Mouse (Mus musculus) bone marrow, adult 2 months (tissue): ENCODE measurements around the gene Fstl4. TPM values are rescaled to one million over a fixed set of nuclear protein-coding genes. Genes with fewer than 3 reads are reported as not detected.
"Not testable (repeated sequence)": the region's sequence is repeated elsewhere in the genome, so short reads cannot be mapped to it uniquely, and the experiment has no call there.

Experiments
- H3K27ac ChIP-seq: fragments of 200-500 bp; 2 replicates; pipeline ENCODE4 v1.5.1; 2012; ENCODE audit warnings: low read depth, mild to moderate bottlenecking, control low read depth, inconsistent platforms, low read length; ENCODE audit not compliant: control insufficient read depth, poor library complexity, insufficient read depth
- H3K4me1 ChIP-seq: fragments of 200-500 bp; 2 replicates; pipeline ENCODE4 v1.6.1; 2011; ENCODE audit warnings: low read length; ENCODE audit not compliant: control insufficient read depth, insufficient read depth
- H3K4me3 ChIP-seq: fragments of 200-500 bp; replicated peaks from 2 replicates; pipeline ENCODE3; 2011; ENCODE audit warnings: mild to moderate bottlenecking, low read depth, low read length, control low read depth; ENCODE audit not compliant: control insufficient read depth
- CTCF ChIP-seq: fragments of 200-500 bp; IDR thresholded peaks from 2 replicates; pipeline ENCODE4 v1.5.1; 2011; ENCODE audit warnings: low read length, control low read depth; ENCODE audit not compliant: control insufficient read depth, insufficient read depth
- POLR2A ChIP-seq: fragments of 200-500 bp; IDR thresholded peaks from 2 replicates; pipeline ENCODE4 v1.6.1; 2011; ENCODE audit warnings: low read depth, mild to moderate bottlenecking, control low read depth, low read length, borderline replicate concordance; ENCODE audit not compliant: control insufficient read depth
- WGBS: fragments of 180-500 bp; shearing (Covaris S2); methylation state at CpG from one replicate; pipeline ENCODE4 v1.1.7; 2018; 5-methylcytosine and 5-hydroxymethylcytosine counted together
- polyA plus RNA-seq: library from polyadenylated mRNA; stranded (reverse); fragments of >200 nt; gene quantifications from 2 replicates; pipeline ENCODE4 v1.2.4, GENCODE M21; 2011; ENCODE audit warnings: low replicate concordance; ENCODE audit not compliant: missing spikeins, insufficient read depth, insufficient read length

Fstl4 gene
- polyA plus RNA-seq, 1 experiment: not detected

GRCm38 (mm10) chr11:53085858-53086565, 321.6 kb downstream of the Fstl4 start:
- 81% methylated on average over 9 of the region's 9 CpGs for WGBS
- Histone ChIP-seq H3K4me1 (0 out of 2 replicates have a peak, but pooled peaks cover 2% of the 10 kb centered on the region), H3K27ac (no peak overlapping the region), H3K4me3 (no peak overlapping the region)
- TF ChIP-seq CTCF: no peak
- no peak for TF ChIP-seq POLR2A

DNA sequence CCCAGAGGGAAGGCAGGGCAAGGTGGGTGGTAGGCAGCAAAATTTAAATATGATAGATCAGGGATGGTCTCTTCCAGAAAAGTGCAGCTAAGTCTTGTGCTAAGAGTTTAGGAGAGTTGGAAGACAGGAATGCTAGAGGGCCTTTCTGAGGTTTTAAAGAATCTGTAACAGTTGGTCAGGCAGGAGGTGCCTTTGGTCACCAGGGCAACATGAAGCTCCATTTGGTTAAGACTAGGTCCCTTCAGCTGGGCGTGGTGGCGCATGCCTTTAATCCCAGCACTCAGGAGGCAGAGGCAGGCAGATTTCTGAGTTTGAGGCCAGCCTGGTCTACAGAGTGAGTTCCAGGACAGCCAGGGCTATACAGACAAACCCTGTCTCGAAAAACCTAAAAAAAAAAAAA, 323.5 kb downstream of the Fstl4 start:
- H3K4me1 ChIP-seq, H3K27ac ChIP-seq, H3K4me3 ChIP-seq: not testable (repeated sequence)
- 72% methylated on average over 3 of the region's 3 CpGs for WGBS

DNA sequence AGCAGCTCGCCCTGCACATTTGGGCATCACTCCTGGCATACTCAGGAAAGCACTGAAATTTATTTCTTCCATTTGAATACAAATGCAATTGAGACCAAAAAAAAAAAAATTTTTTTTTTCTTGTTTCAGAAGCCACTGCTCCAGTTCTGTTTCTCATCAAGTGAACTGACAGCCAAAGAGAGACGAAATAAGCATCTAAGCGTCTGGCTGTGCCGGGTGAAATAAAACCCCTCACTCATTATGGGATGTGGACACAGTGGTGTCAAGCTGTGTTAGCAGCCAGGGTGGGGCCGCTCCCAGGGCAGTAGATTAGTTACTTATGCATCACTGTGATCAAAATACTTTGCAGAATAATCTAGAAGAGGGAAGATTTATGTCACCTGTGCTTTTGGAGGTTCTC, 327.2 kb downstream of the Fstl4 start:
- no peak overlapping the region for H3K27ac ChIP-seq
- no peak overlapping the region for H3K4me3 ChIP-seq
- WGBS: 77% methylated on average over 5 of the region's 5 CpGs
- no peaks in the 10 kb centered on the region for H3K4me1 ChIP-seq
- no peak for TF ChIP-seq CTCF
- no peak for TF ChIP-seq POLR2A

DNA sequence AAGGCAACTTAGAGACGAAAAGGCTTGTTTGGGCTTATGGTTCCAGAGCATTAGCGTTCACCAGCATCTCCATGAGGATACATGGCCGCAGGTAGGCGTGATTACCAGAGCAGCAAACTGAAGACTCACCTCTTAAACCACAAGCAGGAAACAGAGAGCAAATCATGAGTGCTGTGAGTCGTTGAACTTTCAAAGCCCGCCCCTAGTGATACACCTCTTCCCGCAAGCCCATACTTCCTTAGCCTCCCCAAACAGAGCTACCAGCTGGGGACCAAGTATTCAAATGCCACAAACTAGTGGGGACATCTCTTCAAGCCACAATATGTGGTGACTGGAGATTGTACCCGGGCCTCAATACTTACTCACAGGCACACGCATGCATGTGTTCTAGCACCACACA, 332.4 kb downstream of the Fstl4 start:
- WGBS: 13% methylated on average over 9 of the region's 9 CpGs
- Histone ChIP-seq H3K4me1 (no peaks in the 10 kb centered on the region; the same call in 1 of the 2 replicates), H3K4me3 (no peak overlapping the region), H3K27ac (no peak overlapping the region)
- TF ChIP-seq CTCF: no peak
- no peak for TF ChIP-seq POLR2A

DNA sequence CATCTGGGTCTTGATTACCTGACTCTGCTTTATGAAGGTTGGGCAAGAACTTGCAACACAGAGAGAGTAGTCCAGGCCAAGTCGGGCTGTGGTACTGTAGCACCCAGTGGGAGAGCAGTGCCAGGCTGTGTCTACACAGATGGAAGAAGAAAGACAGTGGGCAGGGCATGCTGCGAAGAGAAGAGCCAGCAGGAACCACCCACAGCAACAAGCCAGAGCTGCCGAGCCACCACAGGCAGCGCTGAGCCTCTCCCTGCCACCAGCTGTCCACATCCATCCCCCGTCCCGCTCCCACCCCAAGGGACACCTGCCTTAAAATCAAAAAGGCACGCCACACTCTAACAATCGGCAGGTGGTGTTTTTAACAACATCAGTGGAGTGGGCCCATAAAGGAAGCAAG, 332.9 kb downstream of the Fstl4 start:
- H3K27ac ChIP-seq: no peak overlapping the region
- no peaks in the 10 kb centered on the region; the same call in 1 of the 2 replicates for H3K4me1 ChIP-seq
- TF ChIP-seq CTCF (no peak), POLR2A (no peak)
- 51% methylated on average over 8 of the region's 8 CpGs for WGBS
- no peak overlapping the region for H3K4me3 ChIP-seq

GRCm38 (mm10) chr11:53097870-53098269, 333.4 kb downstream of the Fstl4 start:
- WGBS: 50% methylated on average over 6 of the region's 6 CpGs
- H3K4me3 ChIP-seq: no peak overlapping the region
- TF ChIP-seq POLR2A (no peak), CTCF (no peak)
- no peak overlapping the region for H3K27ac ChIP-seq
- no peaks in the 10 kb centered on the region; the same call in 1 of the 2 replicates for H3K4me1 ChIP-seq

DNA sequence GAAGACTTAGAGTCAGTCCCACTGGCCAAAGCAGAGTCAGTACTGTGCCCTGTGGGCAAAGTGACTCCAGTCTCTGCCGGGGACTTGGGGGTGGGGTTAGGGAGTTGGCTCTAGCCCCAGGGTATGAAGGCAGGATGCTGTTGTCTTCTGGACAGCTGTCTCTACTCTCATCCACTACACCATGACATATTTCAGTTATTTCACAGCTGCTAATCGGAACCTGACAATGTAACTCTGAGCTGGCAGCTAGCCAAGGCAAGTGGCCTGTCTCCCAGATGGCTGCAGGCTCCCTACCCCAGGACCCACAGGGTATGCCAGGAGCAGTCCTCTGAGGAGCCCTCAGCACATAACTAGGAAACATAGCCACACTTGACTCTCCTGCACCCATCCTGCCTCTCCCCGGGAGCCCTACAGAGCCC, 334.4 kb downstream of the Fstl4 start:
- WGBS: 54% methylated on average over 3 of the region's 3 CpGs
- Histone ChIP-seq H3K4me3 (no peak overlapping the region), H3K27ac (no peak overlapping the region), H3K4me1 (no peaks in the 10 kb centered on the region; the same call in 1 of the 2 replicates)
- TF ChIP-seq POLR2A (no peak), CTCF (no peak)

GRCm38 (mm10) chr11:53099322-53099721, 334.9 kb downstream of the Fstl4 start:
- no peak overlapping the region for H3K4me3 ChIP-seq
- no peaks in the 10 kb centered on the region; the same call in 1 of the 2 replicates for H3K4me1 ChIP-seq
- WGBS: 78% methylated on average over 5 of the region's 5 CpGs
- no peak overlapping the region for H3K27ac ChIP-seq
- TF ChIP-seq CTCF (no peak), POLR2A (no peak)

- 82% methylated on average over 5 of the region's 5 CpGs for WGBS
- no peak for TF ChIP-seq POLR2A
- TF ChIP-seq CTCF: no peak
- no peak overlapping the region for H3K27ac ChIP-seq
- no peak overlapping the region for H3K4me3 ChIP-seq
- H3K4me1 ChIP-seq: no peaks in the 10 kb centered on the region; the same call in 1 of the 2 replicates
Measured at GRCm38 (mm10) chr11:53101732-53102131, 337.3 kb downstream of the Fstl4 start.
